Mouse (Mus musculus) ES-E14 (cell line): Measurements from ENCODE around the gene Dazap2.

ENCODE experiments used
- HCFC1 ChIP-seq: IDR thresholded peaks from 2 replicates; pipeline ENCODE4 v1.6.1; 2012; ENCODE audit warnings: low read length, inconsistent platforms, borderline replicate concordance; ENCODE audit not compliant: insufficient read depth
- ZNF384 ChIP-seq: IDR thresholded peaks from 2 replicates; pipeline ENCODE4 v1.6.1; 2012; ENCODE audit warnings: low read depth, low read length, inconsistent platforms

GRCm38 (mm10) chr15:100592817-100593216 is 22.3 kb upstream of the Dazap2 start:
- TF ChIP-seq ZNF384 (no peak), HCFC1 (no peak)
